Comparison of ENCODE assay signal across 8 mouse cellular contexts in the genomic region with DNA sequence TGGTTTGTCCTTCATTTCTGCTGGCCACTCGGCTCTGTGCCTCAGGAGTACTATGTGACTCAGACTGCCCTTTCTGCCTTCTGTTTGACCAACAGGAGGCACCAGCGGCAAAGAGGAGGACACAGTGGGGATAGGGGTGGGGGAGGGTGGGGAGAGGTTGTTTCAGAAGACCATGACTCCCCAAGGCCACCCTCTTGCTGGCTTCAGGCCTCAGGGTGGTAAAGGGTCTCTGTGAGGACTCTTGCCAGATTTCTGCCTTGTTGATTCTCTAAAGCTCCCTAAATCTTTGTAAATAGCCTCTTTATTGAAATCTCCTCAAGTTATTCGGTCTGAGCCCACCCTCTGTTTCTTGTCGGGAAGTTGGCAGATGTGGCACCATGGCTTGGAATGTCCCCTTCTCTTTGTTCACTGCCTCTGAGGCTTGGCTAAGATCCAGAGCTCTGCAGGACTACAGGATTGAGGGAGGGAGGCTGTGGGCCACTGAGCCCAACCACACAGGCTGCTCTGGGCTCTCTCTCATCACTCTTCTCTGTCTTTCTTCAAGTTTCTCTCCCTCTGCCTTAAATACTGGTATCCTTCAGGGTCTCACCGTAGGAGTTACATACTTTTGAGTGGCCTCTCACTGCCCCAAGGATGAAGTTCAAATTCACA. TPM values are rescaled to one million over a fixed set of nuclear protein-coding genes. Genes with fewer than 3 reads are reported as not detected.
DNase-seq lines count a peak whose midpoint lies in the region; ATAC-seq and TF ChIP-seq lines count a peak whose summit lies in the region.

No protein-coding gene starts in this region.

- 35% methylated on average over 5 of the region's 5 CpGs for WGBS in heart, embryonic 13.5 days
- WGBS in kidney, adult 2 months, result 43% methylated on average over 5 of the region's 5 CpGs

- H3K4me1 ChIP-seq in heart, embryonic 13.5 days, result peaks cover 18% of the 10 kb centered on the region
- no peaks in the 10 kb centered on the region for H3K4me1 ChIP-seq in kidney, adult 2 months (ENCODE audit: control insufficient read depth, insufficient read depth, low read length)

- no peak for ATAC-seq in heart, embryonic 13.5 days (ENCODE audit: extremely low read depth, insufficient number of reproducible peaks, low FRiP score, low TSS enrichment)

- H3K9me3 ChIP-seq in heart, embryonic 13.5 days, result no peaks in the 10 kb centered on the region

- no peak overlapping the region for H3K4me3 ChIP-seq in heart, embryonic 13.5 days
- H3K4me3 ChIP-seq in kidney, adult 2 months (ENCODE audit: insufficient read depth, low read depth, low read length), result no peak overlapping the region

- intact Hi-C loops in left cerebral cortex, postnatal 14 days (cut with DNase I), result no loop called here

- no peak for TF ChIP-seq POLR2A in kidney, adult 2 months (IDR thresholded peaks at IDR 0.05; ENCODE audit: low read depth, low read length)

- no peak overlapping the region for H3K9ac ChIP-seq in heart, embryonic 13.5 days

- H3K27ac ChIP-seq in heart, embryonic 13.5 days (replicated peaks), result peak overlapping the region; percentile 5; the same call in 1 of the 2 replicates
- H3K27ac ChIP-seq in kidney, adult 2 months (ENCODE audit: insufficient read depth, low read depth, low read length), result no peak overlapping the region

- no peaks in the 10 kb centered on the region for H3K36me3 ChIP-seq in heart, embryonic 13.5 days
- no peaks in the 10 kb centered on the region for H3K36me3 ChIP-seq in kidney, adult 2 months (ENCODE audit: control insufficient read depth, insufficient read depth, low read length)

- peak; percentile 39 for DNase-seq in kidney, postnatal 10 days
- DNase-seq in kidney, adult 8-10 months, result no peak
- DNase-seq in cerebellum, adult 9-10 months, result peak; percentile 72
- peak; percentile 57 to 80 for DNase-seq in left cerebral cortex, postnatal 14 days (ENCODE audit: low spot score in 2 of 2)
- DNase-seq in right cerebral cortex, postnatal 14 days, result peak; percentile 44
- no peak for DNase-seq in thymus, postnatal 0 days (ENCODE audit: low spot score)
- no peak for DNase-seq in kidney, adult 2 months

- H3K27me3 ChIP-seq in heart, embryonic 13.5 days (replicated peaks), result no peaks in the 10 kb centered on the region
- no peaks in the 10 kb centered on the region for H3K27me3 ChIP-seq in kidney, adult 2 months (replicated peaks; ENCODE audit: control insufficient read depth, insufficient read depth, low read length)

- no peak overlapping the region for H3K4me2 ChIP-seq in heart, embryonic 13.5 days

- TF ChIP-seq CTCF in kidney, adult 2 months (conservative IDR thresholded peaks at IDR 0.05; ENCODE audit: insufficient read depth, insufficient read length, low read depth, low read length), result no peak

RNA-seq across cellular contexts. Expression of a gene that starts 11.8 kb away (rescaled TPM):
- polyA plus RNA-seq in heart, embryonic 13.5 days (2015; fragmentation: Nextera tagmentation; extraction: Ambion mirVana), result 4.7 and 5.0 TPM in 2 replicates
- 100 to 1,000 TPM; 436 to 438 TPM for total RNA-seq in left cerebral cortex, postnatal 14 days (2021)
- 2.2 and 2.4 TPM in 2 replicates for polyA plus RNA-seq in thymus, postnatal 0 days (2015; fragmentation: Nextera tagmentation; extraction: Ambion mirVana)
- polyA plus RNA-seq in kidney, adult 2 months (2012; rRNA removed), result 0.27 and 0.38 TPM in 2 replicates

RNA-seq across cellular contexts. Expression of a gene that starts 26.2 kb away (rescaled TPM):
- polyA plus RNA-seq in heart, embryonic 13.5 days (2015; fragmentation: Nextera tagmentation; extraction: Ambion mirVana), result 16.2 and 16.9 TPM in 2 replicates
- 10 to 100 TPM; 60.1 to 63.1 TPM for total RNA-seq in left cerebral cortex, postnatal 14 days (2021)
- 16.7 and 19.9 TPM in 2 replicates for polyA plus RNA-seq in thymus, postnatal 0 days (2015; fragmentation: Nextera tagmentation; extraction: Ambion mirVana)
- polyA plus RNA-seq in kidney, adult 2 months (2012; rRNA removed), result 2.5 and 3.4 TPM in 2 replicates

RNA-seq across cellular contexts. Expression of a gene that starts 39.9 kb away (rescaled TPM):
- polyA plus RNA-seq in heart, embryonic 13.5 days (2015; fragmentation: Nextera tagmentation; extraction: Ambion mirVana), result 63.8 and 70.0 TPM in 2 replicates
- total RNA-seq in left cerebral cortex, postnatal 14 days (2021), result 10 to 100 TPM; 59.0 to 64.9 TPM
- 101 and 105 TPM in 2 replicates for polyA plus RNA-seq in thymus, postnatal 0 days (2015; fragmentation: Nextera tagmentation; extraction: Ambion mirVana)
- polyA plus RNA-seq in kidney, adult 2 months (2012; rRNA removed), result 16.7 and 20.1 TPM in 2 replicates

Comparison
In these comparisons a context has a peak if more than half of its experiments do, and no peak if none do; other contexts are left out.
1. DNase-seq: peak in kidney, postnatal 10 days (single experiment), cerebellum, adult 9-10 months (single experiment), left cerebral cortex, postnatal 14 days (2 of 2) and right cerebral cortex, postnatal 14 days (single experiment); none in kidney, adult 8-10 months (0 of 2), thymus, postnatal 0 days (single experiment) and kidney, adult 2 months (single experiment).